Mouse (Mus musculus) left cerebral cortex, adult 9 months (tissue): ENCODE results near the gene Insl5.
A peak's percentile ranks its signal among the peaks of the same experiment; 100 is the strongest.

Experiments
- DNase-seq, 2 experiments: peaks; one replicate each; pipeline ENCODE4 v3.0.0; 2022; ENCODE audit warnings: low spot score in 2 of 2

The Insl5 gene

GRCm38 (mm10) chr4:102990016-102990415, 36.6 kb downstream of the Insl5 start:
- DNase-seq, result no peak

DNA sequence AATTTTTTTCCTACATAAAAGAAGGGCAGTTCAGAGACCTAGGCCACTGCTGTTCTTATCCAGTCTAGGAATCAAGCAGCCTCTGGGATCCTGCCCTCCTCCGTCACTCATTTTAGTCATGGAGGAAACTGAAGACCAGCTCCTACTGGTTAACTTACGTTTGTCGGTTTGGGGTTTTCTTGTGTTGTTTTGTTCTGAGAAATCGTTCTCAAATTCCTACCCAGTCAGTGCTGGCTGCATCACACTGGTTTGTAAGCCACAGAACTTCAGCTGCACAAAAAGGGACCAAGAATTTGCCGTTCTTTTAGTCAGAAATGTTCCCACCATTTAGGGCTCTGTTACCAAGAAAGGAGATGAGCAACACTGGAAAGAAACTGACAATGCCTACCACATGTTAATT, 37.3 kb downstream of the Insl5 start:
- no peak for DNase-seq

DNA sequence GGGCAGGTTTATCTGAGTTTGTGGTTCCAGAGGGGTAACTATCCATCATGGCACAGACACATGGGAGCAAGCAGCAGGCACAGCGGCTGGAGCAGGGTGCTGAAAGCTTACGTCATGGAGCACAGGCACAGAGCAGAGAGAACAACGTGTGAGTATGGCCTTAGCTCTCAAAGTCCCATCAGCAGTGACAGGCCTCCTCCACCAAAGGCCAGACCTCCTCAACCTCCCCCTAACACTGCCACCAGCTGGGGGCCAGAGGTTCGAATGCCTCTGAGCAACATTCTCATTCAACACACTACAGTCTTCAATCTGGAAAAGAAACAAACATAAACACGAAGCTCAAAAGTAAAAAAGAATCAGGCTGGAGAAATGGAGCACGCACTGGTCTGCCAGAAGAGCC, 38.1 kb downstream of the Insl5 start:
- DNase-seq, result no peak

- DNase-seq, result no peak
Observed at GRCm38 (mm10) chr4:102987756-102988155, 38.9 kb downstream of the Insl5 start.

DNA sequence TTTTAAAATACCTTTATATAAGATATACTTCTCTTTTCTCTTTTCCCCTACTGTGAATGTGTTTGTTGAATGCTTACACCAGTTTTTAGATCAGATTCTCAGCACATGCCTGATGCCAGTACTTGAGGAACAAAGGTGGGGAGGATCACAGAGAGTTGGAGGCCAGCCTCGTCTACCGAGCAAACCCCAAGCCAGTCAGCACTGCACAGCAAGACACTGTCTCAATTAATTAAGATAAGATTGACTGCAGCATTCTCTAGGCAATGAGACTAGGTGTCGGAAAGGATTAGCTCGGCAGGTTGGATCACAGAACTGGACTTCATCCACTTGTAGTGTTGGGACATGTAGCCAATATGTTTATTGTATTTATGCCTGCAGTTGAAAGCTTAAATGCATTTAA, 39.3 kb downstream of the Insl5 start:
- DNase-seq, result no peak

DNA sequence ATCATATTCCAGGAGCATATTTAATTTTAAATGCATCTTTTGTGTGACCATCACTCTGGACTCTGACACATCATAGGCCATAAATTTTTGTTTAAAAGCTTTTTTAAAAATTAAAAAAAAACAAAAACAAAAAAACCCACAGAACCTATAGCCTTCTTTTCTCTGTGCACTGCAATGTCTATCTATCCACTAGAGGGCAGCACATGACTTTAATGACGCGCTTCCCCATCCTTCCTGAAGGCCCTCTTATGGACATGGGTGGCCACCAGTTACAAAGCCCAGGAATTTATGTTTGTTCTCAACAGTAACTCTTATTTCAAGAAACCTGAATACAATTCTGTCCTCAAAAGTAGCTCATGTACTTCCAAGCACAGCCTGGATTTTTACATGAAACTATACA, 39.7 kb downstream of the Insl5 start:
- DNase-seq, result peak in 1 of 2 experiments; percentile 67

- DNase-seq, result no peak
Observed at GRCm38 (mm10) chr4:102986173-102986572, 40.5 kb downstream of the Insl5 start.

DNA sequence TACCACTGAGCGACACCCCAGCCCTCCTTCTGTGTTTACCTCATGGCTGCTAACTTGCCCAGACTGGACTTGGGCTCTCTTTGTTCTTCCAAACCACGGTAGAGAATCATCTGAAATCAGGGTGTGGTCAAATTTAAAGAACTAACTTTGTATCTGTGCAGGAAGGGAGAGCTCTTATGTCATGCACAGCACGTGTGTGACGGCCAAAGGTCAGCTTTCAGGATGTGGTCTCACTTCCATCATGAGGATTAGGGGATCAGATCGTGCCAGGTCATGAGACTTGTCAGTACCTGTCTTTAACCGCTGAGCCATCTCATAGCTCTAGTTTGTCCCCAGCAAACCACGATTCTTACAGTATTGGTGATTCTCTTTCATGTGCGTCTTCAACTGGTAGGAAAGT, 44.9 kb downstream of the Insl5 start:
- DNase-seq, result no peak

- DNase-seq, result no peak
Observed at GRCm38 (mm10) chr4:102979385-102979784, 47.3 kb downstream of the Insl5 start.

DNA sequence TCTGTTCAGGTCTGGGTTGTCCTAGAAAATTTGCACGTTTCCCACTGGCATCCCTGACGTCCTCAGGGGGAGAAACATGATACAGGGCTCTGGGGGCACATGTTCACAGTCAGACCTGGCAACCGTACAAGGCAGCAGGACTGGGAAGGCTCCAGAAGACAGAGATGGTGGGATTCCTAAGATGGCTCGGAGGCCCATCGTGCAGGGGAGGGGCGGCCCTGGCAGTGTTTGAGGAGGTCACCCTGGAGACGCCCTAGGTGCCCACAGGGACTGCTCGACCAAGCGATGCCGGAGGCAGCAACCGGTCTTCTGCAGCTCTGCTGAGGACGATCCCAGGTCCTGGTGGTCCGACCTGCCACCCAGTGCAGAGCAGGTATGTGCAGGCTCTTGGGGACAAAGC, 48.2 kb downstream of the Insl5 start, which contains the start of gene Tctex1d1:
Tctex1d1 (plus strand) TSS at position 167 of the 400 bp plus-strand sequence.
- DNase-seq, result no peak

DNA sequence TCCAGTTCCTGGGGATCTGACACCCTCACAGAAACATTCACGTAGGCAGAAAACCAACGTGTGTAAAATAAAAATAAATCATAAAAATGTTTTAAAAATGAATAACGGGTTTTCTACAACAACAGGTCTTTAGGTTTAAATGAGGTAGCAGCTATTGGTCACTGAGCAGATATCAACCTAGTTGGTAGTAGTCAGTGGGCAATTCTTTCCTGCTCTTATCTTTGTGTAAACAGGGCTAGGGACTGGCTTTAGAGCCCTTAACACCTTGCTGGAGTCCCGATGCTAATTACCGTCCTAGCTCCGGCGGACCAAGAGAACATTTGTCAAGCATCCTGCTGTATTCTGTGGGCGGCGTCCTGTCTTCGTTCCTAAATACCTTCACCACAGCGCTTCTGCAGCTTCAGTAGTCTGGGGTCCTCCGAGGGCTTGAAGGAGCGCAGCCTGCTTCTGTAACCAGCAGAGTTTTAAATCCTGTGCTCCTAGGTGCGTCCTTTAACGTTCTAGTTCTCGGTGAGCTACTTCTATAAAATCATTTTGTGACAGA, 48.8 kb downstream of the Insl5 start:
- no peak for DNase-seq

GRCm38 (mm10) chr4:102976290-102977275, 50.1 kb downstream of the Insl5 start:
- DNase-seq, result no peak

DNA sequence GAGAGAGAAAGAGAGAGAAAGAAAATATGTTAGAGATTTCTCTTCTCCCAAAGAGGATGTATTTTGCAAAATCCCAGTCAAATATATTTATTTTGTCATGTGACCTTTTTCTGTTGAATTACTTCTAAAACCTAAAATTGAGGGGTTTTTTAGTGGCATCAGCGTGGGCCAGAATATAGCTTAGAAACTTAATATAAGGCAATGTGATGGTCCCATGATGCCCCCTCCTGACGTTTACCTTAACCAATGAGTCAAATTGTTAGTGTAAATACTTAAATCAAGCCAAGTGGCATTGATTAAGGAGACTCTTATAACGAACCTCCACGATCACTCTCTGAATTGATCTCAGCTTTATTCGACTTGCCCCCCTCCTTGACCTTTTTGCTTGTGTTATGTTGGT, 52.5 kb downstream of the Insl5 start:
- DNase-seq, result no peak

GRCm38 (mm10) chr4:102972071-102972470, 54.6 kb downstream of the Insl5 start:
- DNase-seq, result no peak

- no peak for DNase-seq
Observed at GRCm38 (mm10) chr4:102971159-102971558, 55.5 kb downstream of the Insl5 start.

- DNase-seq, result no peak
Observed at GRCm38 (mm10) chr4:102969599-102969998, 57.0 kb downstream of the Insl5 start.
